Mouse (Mus musculus) cerebellum, postnatal 4 days (tissue): ENCODE data around the gene Gm21762.
"Not testable (repeated sequence)": the region's sequence is repeated elsewhere in the genome, so short reads cannot be mapped to it uniquely, and the experiment has no call there.

Experiments used
- DNase-seq, 2 experiments: peaks; one replicate each; pipeline ENCODE4 v3.0.0; 2022; ENCODE audit warnings: low spot score in 2 of 2, mixed read lengths in 1 of 2

The Gm21762 gene

GRCm38 (mm10) chr13:120215847-120216246 is at the start of gene Gm21762:
Gm21762 (minus strand) TSS chr13:120215947.
- not testable (repeated sequence) for DNase-seq

DNA sequence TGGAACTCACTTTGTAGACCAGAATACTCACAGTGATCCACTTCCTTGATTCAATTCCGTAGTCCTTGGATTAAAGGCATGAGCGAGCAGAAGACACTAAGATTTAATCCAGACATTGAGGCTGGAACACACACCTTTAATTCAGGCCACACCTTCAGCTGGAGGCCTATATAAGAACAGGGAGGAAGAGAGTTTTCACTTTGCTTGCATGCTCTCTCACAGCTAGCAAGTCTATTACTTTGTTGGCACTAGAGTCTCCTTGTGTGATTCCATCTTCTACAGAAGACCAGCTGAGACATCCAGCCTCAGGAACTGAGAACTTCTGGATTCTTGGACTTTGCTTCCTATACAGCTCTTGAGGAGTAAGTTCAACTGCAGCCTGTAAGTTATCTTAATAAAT is 47.1 kb upstream of the Gm21762 start, which contains the start of gene AF067061:
Gene AF067061 (plus strand): TSS at position 245 of the 400 bp plus-strand sequence.
- not testable (repeated sequence) for DNase-seq

DNA sequence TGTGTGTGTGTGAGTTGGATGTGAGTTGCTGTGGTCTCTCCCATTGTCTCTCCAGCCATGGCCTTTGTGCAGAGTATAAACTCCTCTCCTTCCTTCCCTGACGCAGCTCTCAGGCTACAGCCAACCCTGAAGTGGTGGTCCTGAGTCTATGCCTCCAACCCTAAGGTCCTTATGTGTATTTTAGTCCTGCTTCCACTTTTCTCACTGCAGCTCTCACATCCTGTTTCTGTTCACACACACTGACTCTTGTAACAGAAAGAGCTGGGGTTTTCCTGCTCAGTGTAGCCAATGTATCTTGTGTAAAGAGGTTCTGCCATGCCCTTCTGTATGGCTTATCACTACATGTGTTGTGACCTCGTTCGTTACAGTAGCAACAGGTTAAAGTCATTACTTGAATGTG is 44.0 kb upstream of the Gm21762 start:
- not testable (repeated sequence) for DNase-seq

GRCm38 (mm10) chr13:120258817-120259658 is 43.3 kb upstream of the Gm21762 start:
- DNase-seq: not testable (repeated sequence)

DNA sequence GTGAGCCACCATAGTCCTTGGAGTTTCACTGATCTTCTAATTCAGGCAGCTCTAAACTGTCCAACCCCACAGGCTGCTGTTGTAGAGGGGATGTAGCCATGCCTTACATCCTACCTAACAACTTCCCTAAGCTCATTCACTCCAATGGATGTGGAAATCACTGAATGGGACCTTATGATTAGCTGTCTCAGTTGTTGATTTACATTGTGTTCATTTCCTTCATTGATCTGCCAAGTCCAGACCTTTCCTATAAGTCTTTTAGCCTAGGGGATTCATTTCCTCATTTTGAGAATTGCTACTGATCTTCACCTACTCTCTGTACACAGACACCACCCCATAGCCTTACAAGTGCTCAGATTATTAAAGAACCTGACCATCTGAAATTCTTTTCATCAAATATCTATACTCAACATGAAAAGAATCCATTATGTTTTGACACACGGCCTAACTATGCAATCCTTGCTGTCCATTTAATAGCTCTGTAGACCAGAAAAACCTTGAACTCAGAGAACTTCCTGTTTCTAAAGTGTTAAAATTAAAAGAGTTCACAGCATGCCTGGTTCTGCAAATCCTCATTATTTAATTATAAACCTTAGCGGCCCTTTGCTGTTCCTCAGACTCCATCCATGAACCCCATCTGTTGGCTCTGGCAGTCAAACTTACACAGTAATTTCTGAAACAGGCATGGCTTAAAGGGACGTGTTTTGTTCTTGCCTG is 35.6 kb upstream of the Gm21762 start:
- DNase-seq: not testable (repeated sequence)

DNA sequence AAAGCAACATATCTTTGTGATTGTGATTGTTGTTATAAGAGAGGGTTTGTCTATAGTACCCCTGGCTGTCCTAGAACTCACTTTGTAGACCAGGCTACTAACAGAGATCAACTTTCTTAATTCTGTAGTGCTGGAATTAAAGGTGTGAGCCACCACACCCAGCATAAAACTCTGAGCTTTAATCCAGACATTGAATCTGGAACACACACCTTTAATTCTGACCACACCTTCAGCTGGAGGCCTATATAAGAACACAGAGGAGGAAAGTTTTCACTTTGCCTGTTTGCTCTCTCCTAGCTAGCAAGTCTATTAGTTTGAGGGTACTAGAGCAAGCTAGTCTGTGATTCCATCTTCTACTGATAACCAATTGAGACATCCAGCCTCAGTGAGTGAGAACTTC is 23.1 kb upstream of the Gm21762 start, which contains the start of gene Gm21731:
Gene Gm21731 (plus strand): TSS at position 301 of the 400 bp plus-strand sequence.
- not testable (repeated sequence) for DNase-seq

GRCm38 (mm10) chr13:120232447-120233049 is 16.8 kb upstream of the Gm21762 start:
- DNase-seq: not testable (repeated sequence)

GRCm38 (mm10) chr13:120231798-120232197 is 16.1 kb upstream of the Gm21762 start:
- not testable (repeated sequence) for DNase-seq

DNA sequence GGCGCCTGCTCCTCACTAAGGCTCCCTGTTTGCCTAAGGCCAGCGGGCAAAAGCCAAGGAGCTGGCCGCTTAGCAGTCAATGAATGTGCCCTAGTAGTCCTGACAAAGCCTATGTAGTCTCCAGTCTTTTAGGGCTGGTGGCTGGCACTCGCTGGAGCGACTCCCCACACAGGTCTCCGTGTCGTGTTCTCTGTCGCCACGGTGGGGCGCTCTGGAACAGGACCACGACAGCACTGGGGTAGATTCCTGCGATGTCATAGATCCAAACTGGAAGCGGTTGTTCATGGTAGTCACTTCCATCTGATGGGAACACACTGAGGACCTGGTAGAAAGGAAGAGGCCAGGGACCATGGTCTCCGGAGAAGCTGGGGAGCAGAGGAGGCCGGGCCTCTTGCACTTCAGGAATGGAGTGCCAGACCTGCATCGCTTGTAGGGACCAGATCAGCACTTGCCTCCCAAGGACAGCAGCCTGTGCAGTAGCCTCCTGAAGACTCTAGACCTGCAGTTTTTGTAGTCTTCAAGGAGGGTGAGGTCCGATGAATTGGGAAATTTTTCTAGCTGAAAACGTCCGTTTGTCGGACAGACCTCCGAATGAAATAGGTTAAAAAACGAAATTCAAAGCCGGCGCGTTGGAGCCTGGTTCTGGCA is 7.4 kb upstream of the Gm21762 start:
- DNase-seq: not testable (repeated sequence)

DNA sequence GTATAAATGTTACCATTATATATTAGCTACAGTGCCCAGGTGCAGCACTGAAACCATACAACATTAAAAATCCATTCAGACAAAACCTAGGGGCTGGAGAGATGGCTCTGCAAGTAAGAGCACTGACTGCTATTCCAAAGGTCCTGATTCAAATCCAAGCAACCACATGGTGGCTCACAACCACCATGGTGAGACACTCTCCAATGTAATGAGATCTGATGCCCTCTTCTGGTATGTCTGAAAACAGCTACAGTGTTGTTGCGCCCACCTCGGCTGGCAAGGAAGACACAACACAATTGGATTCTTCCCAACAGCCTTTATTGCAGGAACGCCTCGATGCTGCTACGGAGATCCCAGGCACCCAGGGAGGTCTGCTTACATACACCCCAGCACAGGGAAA is 5.2 kb upstream of the Gm21762 start:
- not testable (repeated sequence) for DNase-seq

GRCm38 (mm10) chr13:120196189-120196821 is 19.4 kb downstream of the Gm21762 start:
- not testable (repeated sequence) for DNase-seq

- DNase-seq: not testable (repeated sequence)
Measured at GRCm38 (mm10) chr13:120172133-120172532, 43.6 kb downstream of the Gm21762 start, which contains the start of gene Gm21818. Gm21818 (plus strand) TSS chr13:120172433.

- DNase-seq: peak in 1 of 2 experiments; percentile 2
Measured at GRCm38 (mm10) chr13:120168301-120168700, 47.4 kb downstream of the Gm21762 start.
